In the genomic region with DNA sequence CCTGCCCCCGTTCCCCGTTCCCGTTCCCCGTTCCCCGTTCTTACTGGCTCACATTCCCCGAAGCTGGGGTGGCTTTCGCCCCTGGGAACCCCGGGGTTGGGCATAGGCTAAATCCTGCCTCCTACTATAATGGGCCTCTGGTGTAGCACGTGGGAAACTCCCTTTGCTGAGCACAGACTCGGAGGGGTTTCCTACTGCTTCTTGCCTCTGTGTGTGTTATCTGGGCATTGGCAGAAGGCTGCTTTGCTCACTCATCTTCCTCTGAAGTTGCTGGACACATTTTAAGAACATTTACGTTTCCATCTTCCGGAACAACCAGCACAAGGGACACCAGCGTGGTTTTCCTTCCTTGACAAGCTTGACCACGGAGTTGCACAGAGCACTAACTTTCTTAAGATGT, we compare ENCODE assay signal across 9 mouse cellular contexts. TPM values are rescaled to one million over a fixed set of nuclear protein-coding genes. Genes with fewer than 3 reads are reported as not detected.
DNase-seq lines count a peak whose midpoint lies in the region; ATAC-seq and TF ChIP-seq lines count a peak whose summit lies in the region.
"Had no signal": no experiment of that assay in that cellular context is flagged by ENCODE, and none has a peak within 500 bp of the region (broad histone marks: within the 10 kb centered on the region; RNA-seq: fewer than 3 reads in every experiment).

No protein-coding gene starts in this region.

- peak overlapping the region; percentile 93 for H3K4me2 ChIP-seq in hindbrain, embryonic 12.5 days (replicated peaks)

- no peaks in the 10 kb centered on the region for H3K27me3 ChIP-seq in MEL (ENCODE audit: control insufficient read depth in 1 of 2, insufficient read depth in 2 of 2, low read length in 2 of 2)
- peaks cover 21% of the 10 kb centered on the region for H3K27me3 ChIP-seq in hindbrain, embryonic 12.5 days

- peaks cover 7 to 28% of the 10 kb centered on the region in 2 experiments for H3K4me1 ChIP-seq in MEL (ENCODE audit: control insufficient read depth in 1 of 2, insufficient read depth in 2 of 2, low read length in 2 of 2)
- peaks cover 9% of the 10 kb centered on the region for H3K4me1 ChIP-seq in hindbrain, embryonic 12.5 days

- peaks cover 0 to 23% of the 10 kb centered on the region in 2 experiments; a peak in 2 of 4 replicates for H3K36me3 ChIP-seq in MEL (ENCODE audit: control insufficient read depth in 1 of 2, insufficient read depth in 2 of 2, low read length in 2 of 2)
- no peaks in the 10 kb centered on the region for H3K36me3 ChIP-seq in hindbrain, embryonic 12.5 days
- H3K36me3 ChIP-seq: limb, embryonic 15.5 days had no signal

- H3K27ac ChIP-seq in MEL (ENCODE audit: control insufficient read depth, low read depth, low read length) = peak overlapping the region; percentile 73
- no peak overlapping the region for H3K27ac ChIP-seq in hindbrain, embryonic 12.5 days
- H3K27ac ChIP-seq: limb, embryonic 15.5 days had no signal

- 34% methylated on average over 14 of the region's 14 CpGs for WGBS in hindbrain, embryonic 12.5 days

- TF ChIP-seq EP300 in MEL (IDR thresholded peaks at IDR 0.05; ENCODE audit: low read depth in 1 of 2, low read length in 2 of 2) = peak in 1 of 2 experiments; percentile 31; a peak in 2 of 4 replicates

- DNase-seq in MEL (ENCODE audit: low read depth, low spot score) = peak; percentile 88
- peak; percentile 43 for DNase-seq in c-Kit-positive CD71-negative TER-119-negative erythroid progenitor cells, embryonic 14.5 days (ENCODE audit: low read depth)
- no peak for DNase-seq in thymus, postnatal 25 days
- DNase-seq in adrenal gland, postnatal 36 days = no peak
- no peak for DNase-seq in right cerebral cortex, postnatal 4 days

- H3K4me3 ChIP-seq in MEL (ENCODE audit: control insufficient read depth in 1 of 2, insufficient read depth in 1 of 2, low read depth in 2 of 2, low read length in 2 of 2) = peak overlapping the region; percentile 45 to 52
- H3K4me3 ChIP-seq in hindbrain, embryonic 12.5 days = peak overlapping the region; percentile 37

- H3K9ac ChIP-seq in MEL (ENCODE audit: control insufficient read depth, low read depth, low read length, poor library complexity, severe bottlenecking) = peak overlapping the region; percentile 46
- peak overlapping the region; percentile 66 for H3K9ac ChIP-seq in hindbrain, embryonic 12.5 days

- no peaks in the 10 kb centered on the region; the same call in 1 of the 2 replicates for H3K79me2 ChIP-seq in MEL (ENCODE audit: control insufficient read depth, insufficient read depth, low read length, poor library complexity)

- no peak for TF ChIP-seq RAD21 in MEL (IDR thresholded peaks at IDR 0.05; ENCODE audit: low read depth, low read length)

- no peaks in the 10 kb centered on the region for H3K9me3 ChIP-seq in MEL (replicated peaks; ENCODE audit: insufficient read depth, low read length)
- H3K9me3 ChIP-seq in hindbrain, embryonic 12.5 days (replicated peaks) = no peaks in the 10 kb centered on the region
- H3K9me3 ChIP-seq: limb, embryonic 15.5 days had no signal

- no peak for TF ChIP-seq CTCF in MEL (IDR thresholded peaks at IDR 0.05 in 2 of 3, conservative IDR thresholded peaks at IDR 0.05 in 1 of 3; ENCODE audit: control insufficient read depth in 1 of 3, insufficient read depth in 1 of 3, low read depth in 2 of 3, low read length in 3 of 3, poor library complexity in 1 of 3, severe bottlenecking in 1 of 3)

- no peak for ATAC-seq in hindbrain, embryonic 12.5 days (ENCODE audit: low FRiP score)
- peak; percentile 66 for ATAC-seq in megakaryocyte-erythroid progenitor cell, adult 5-6 weeks (replicated peaks; ENCODE audit: low FRiP score, low TSS enrichment, poor library complexity, severe bottlenecking)

- peak in 1 of 2 experiments; percentile 62; a peak in 2 of 4 replicates for TF ChIP-seq POLR2A in MEL (IDR thresholded peaks at IDR 0.05; ENCODE audit: control insufficient read depth in 1 of 2, insufficient read depth in 1 of 2, low read depth in 1 of 2, low read length in 2 of 2, poor library complexity in 1 of 2)

TF ChIP-seq in MEL, 35 proteins besides CTCF, POLR2A, EP300 and RAD21 (continues in another document):
- no peak for TF ChIP-seq UBTF (IDR thresholded peaks at IDR 0.05; ENCODE audit: borderline replicate concordance, insufficient read depth, low read depth, low read length)
- peak; percentile 73 for TF ChIP-seq SIN3A (IDR thresholded peaks at IDR 0.05; ENCODE audit: low read length)
- TF ChIP-seq CHD1 (IDR thresholded peaks at IDR 0.05; ENCODE audit: low read depth, low read length) = no peak
- TF ChIP-seq HCFC1 (IDR thresholded peaks at IDR 0.05; ENCODE audit: low read depth, low read length) = no peak; the same call in 1 of the 2 replicates
- TF ChIP-seq MYB (IDR thresholded peaks at IDR 0.05; ENCODE audit: low read depth, low read length) = no peak
- no peak for TF ChIP-seq SMC3 (IDR thresholded peaks at IDR 0.05; ENCODE audit: low read depth, low read length)
- TF ChIP-seq ZC3H11A (IDR thresholded peaks at IDR 0.05; ENCODE audit: low read depth, low read length) = no peak
- peak; percentile 64 for TF ChIP-seq GATA1 (IDR thresholded peaks at IDR 0.05; ENCODE audit: low read depth, low read length)
- 0 out of 2 replicates have a peak, but pooled peaks have one; percentile 41 for TF ChIP-seq NELFE (IDR thresholded peaks at IDR 0.05; ENCODE audit: low read depth, low read length)
- no peak for TF ChIP-seq POLR2AphosphoS2 (IDR thresholded peaks at IDR 0.05; ENCODE audit: low read length)
- TF ChIP-seq TCF12 (IDR thresholded peaks at IDR 0.05; ENCODE audit: low read depth, low read length) = 0 out of 2 replicates have a peak, but pooled peaks have one; percentile 25
- TF ChIP-seq ZNF384 (IDR thresholded peaks at IDR 0.05; ENCODE audit: low read depth, low read length) = no peak
- no peak for TF ChIP-seq MAFK (IDR thresholded peaks at IDR 0.05; ENCODE audit: borderline replicate concordance, low read depth, low read length)
- no peak for TF ChIP-seq NRF1 (IDR thresholded peaks at IDR 0.05; ENCODE audit: insufficient read depth, low read depth, low read length, poor library complexity, severe bottlenecking)
- TF ChIP-seq MAX (IDR thresholded peaks at IDR 0.05; ENCODE audit: low read length) = peak; percentile 92
- peak; percentile 57; the same call in 1 of the 2 replicates for TF ChIP-seq TAL1 (IDR thresholded peaks at IDR 0.05; ENCODE audit: low read length)
- no peak for TF ChIP-seq ZMIZ1 (IDR thresholded peaks at IDR 0.05; ENCODE audit: low read depth, low read length)
- no peak for TF ChIP-seq ZKSCAN1 (IDR thresholded peaks at IDR 0.05; ENCODE audit: low read depth, low read length)
- TF ChIP-seq KAT2A (conservative IDR thresholded peaks at IDR 0.05; ENCODE audit: low read depth, low read length) = no peak
- TF ChIP-seq CHD2 (IDR thresholded peaks at IDR 0.05; ENCODE audit: low read length) = no peak
- TF ChIP-seq JUND (IDR thresholded peaks at IDR 0.05; ENCODE audit: low read depth, low read length) = no peak
- peak; percentile 43 for TF ChIP-seq USF1 (IDR thresholded peaks at IDR 0.05; ENCODE audit: low read depth, low read length)
- TF ChIP-seq MEF2A (IDR thresholded peaks at IDR 0.05; ENCODE audit: extremely low read depth, insufficient replicate concordance, low read depth, low read length, poor library complexity, severe bottlenecking) = no peak

RNA-seq across cellular contexts. Expression of gene Trim58, which starts 0.8 kb away (rescaled TPM):
- total RNA-seq in MEL (2012; rRNA removed) = 4.0 and 5.7 TPM in 2 replicates
- polyA plus RNA-seq in MEL (2012; ENCODE audit: insufficient read depth in 1 of 2, insufficient read length in 2 of 2, low read depth in 1 of 2, low replicate concordance in 2 of 2, missing spikeins in 1 of 2) = 10 to 100 TPM in 1 of 2 experiments, not detected in 1; 14.1 TPM
- polyA plus RNA-seq in hindbrain, embryonic 12.5 days (2016; fragmentation: Nextera tagmentation; extraction: Ambion mirVana) = 0.51 and 0.53 TPM in 2 replicates
- 10.9 and 13.2 TPM in 2 replicates for total RNA-seq in megakaryocyte-erythroid progenitor cell, adult 5-6 weeks (2014; fragmentation: Nextera tagmentation)
- 5.3 and 8.0 TPM in 2 replicates for total RNA-seq in megakaryocyte-erythroid progenitor cell, adult 5-6 weeks (2017)
- not detected for total RNA-seq in adrenal gland, postnatal 36 days (2021)
- total RNA-seq: gastrocnemius, adult 8-10 months had no signal
- polyA plus RNA-seq: limb, embryonic 15.5 days had no signal

RNA-seq across cellular contexts. Expression of gene Olfr323, which starts 10.8 kb away (rescaled TPM):
- not detected in 2 replicates for total RNA-seq in MEL (2012; rRNA removed)
- not detected for polyA plus RNA-seq in MEL (2012; ENCODE audit: insufficient read depth in 1 of 2, insufficient read length in 2 of 2, low read depth in 1 of 2, low replicate concordance in 2 of 2, missing spikeins in 1 of 2)
- polyA plus RNA-seq in hindbrain, embryonic 12.5 days (2016; fragmentation: Nextera tagmentation; extraction: Ambion mirVana) = not detected in 2 replicates
- not detected in 2 replicates for total RNA-seq in megakaryocyte-erythroid progenitor cell, adult 5-6 weeks (2014; fragmentation: Nextera tagmentation)
- total RNA-seq in megakaryocyte-erythroid progenitor cell, adult 5-6 weeks (2017) = not detected in 2 replicates
- total RNA-seq in adrenal gland, postnatal 36 days (2021) = not detected
- total RNA-seq: gastrocnemius, adult 8-10 months had no signal
- polyA plus RNA-seq: limb, embryonic 15.5 days had no signal

RNA-seq across cellular contexts. Expression of gene Olfr322, which starts 17.5 kb away (rescaled TPM):
- not detected in 2 replicates for total RNA-seq in MEL (2012; rRNA removed)
- polyA plus RNA-seq in MEL (2012; ENCODE audit: insufficient read depth in 1 of 2, insufficient read length in 2 of 2, low read depth in 1 of 2, low replicate concordance in 2 of 2, missing spikeins in 1 of 2) = not detected
- not detected in 2 replicates for polyA plus RNA-seq in hindbrain, embryonic 12.5 days (2016; fragmentation: Nextera tagmentation; extraction: Ambion mirVana)
- total RNA-seq in megakaryocyte-erythroid progenitor cell, adult 5-6 weeks (2014; fragmentation: Nextera tagmentation) = not detected in 2 replicates
- 0.15 TPM in 1 of 2 replicates, not detected in the other for total RNA-seq in megakaryocyte-erythroid progenitor cell, adult 5-6 weeks (2017)
- total RNA-seq in adrenal gland, postnatal 36 days (2021) = not detected
- total RNA-seq: gastrocnemius, adult 8-10 months had no signal
- polyA plus RNA-seq: limb, embryonic 15.5 days had no signal

RNA-seq across cellular contexts. Expression of gene 2210407C18Rik, which starts 25.2 kb away (rescaled TPM):
- not detected in 2 replicates for total RNA-seq in MEL (2012; rRNA removed)
- polyA plus RNA-seq in MEL (2012; ENCODE audit: insufficient read depth in 1 of 2, insufficient read length in 2 of 2, low read depth in 1 of 2, low replicate concordance in 2 of 2, missing spikeins in 1 of 2) = not detected
- polyA plus RNA-seq in hindbrain, embryonic 12.5 days (2016; fragmentation: Nextera tagmentation; extraction: Ambion mirVana) = not detected in 2 replicates
- not detected in 2 replicates for total RNA-seq in megakaryocyte-erythroid progenitor cell, adult 5-6 weeks (2014; fragmentation: Nextera tagmentation)
- total RNA-seq in megakaryocyte-erythroid progenitor cell, adult 5-6 weeks (2017) = not detected in 2 replicates
- total RNA-seq in adrenal gland, postnatal 36 days (2021) = not detected
- total RNA-seq: gastrocnemius, adult 8-10 months had no signal
- polyA plus RNA-seq: limb, embryonic 15.5 days had no signal

RNA-seq across cellular contexts. Expression of gene Olfr320, which starts 39.8 kb away (rescaled TPM):
- total RNA-seq in MEL (2012; rRNA removed) = not detected in 2 replicates
- not detected for polyA plus RNA-seq in MEL (2012; ENCODE audit: insufficient read depth in 1 of 2, insufficient read length in 2 of 2, low read depth in 1 of 2, low replicate concordance in 2 of 2, missing spikeins in 1 of 2)
- polyA plus RNA-seq in hindbrain, embryonic 12.5 days (2016; fragmentation: Nextera tagmentation; extraction: Ambion mirVana) = not detected in 2 replicates
- not detected in 2 replicates for total RNA-seq in megakaryocyte-erythroid progenitor cell, adult 5-6 weeks (2014; fragmentation: Nextera tagmentation)
- total RNA-seq in megakaryocyte-erythroid progenitor cell, adult 5-6 weeks (2017) = not detected in 2 replicates
- not detected for total RNA-seq in adrenal gland, postnatal 36 days (2021)
- total RNA-seq: gastrocnemius, adult 8-10 months had no signal
- polyA plus RNA-seq: limb, embryonic 15.5 days had no signal

Comparison
In these comparisons a context has a peak if more than half of its experiments do, and no peak if none do; other contexts are left out.
1. DNase-seq: peak in MEL (single experiment) and c-Kit-positive CD71-negative TER-119-negative erythroid progenitor cells, embryonic 14.5 days (single experiment); none in thymus, postnatal 25 days (single experiment), adrenal gland, postnatal 36 days (0 of 2) and right cerebral cortex, postnatal 4 days (single experiment).